Mouse (Mus musculus) frontal cortex, adult 2 months (tissue): ENCODE measurements at regions not wholly inside any gene's neighbourhood (a gene's known extent, or its start where the extent isn't known, plus 50 kb on each side); places are given as distances from the start of the nearest gene placed in this dataset.

ENCODE experiments used
- DNase-seq, 2 experiments: peaks; one replicate each; pipeline ENCODE4 v3.0.0; 2022; ENCODE audit warnings: low spot score in 1 of 2; ENCODE audit errors: extremely low spot score in 1 of 2

DNA sequence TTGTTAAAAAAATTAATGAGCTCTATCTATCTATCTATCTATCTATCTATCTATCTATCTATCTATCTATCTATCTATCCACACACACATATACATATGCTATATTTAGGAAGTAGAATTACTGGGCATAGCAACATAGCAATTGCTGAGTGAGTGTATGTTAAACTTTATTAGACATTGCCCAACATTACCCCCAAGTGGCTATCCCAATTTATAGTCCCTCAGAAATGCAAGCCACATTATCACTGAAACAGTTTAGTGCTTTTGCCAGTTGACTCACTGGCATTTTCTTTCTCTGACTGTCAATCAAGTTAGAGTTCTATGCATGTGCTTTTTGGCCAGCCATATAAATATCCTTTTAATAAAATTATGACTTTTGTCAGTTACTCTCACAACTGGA is 302.3 kb upstream of the Gm21798 start:
- no peak for DNase-seq

DNA sequence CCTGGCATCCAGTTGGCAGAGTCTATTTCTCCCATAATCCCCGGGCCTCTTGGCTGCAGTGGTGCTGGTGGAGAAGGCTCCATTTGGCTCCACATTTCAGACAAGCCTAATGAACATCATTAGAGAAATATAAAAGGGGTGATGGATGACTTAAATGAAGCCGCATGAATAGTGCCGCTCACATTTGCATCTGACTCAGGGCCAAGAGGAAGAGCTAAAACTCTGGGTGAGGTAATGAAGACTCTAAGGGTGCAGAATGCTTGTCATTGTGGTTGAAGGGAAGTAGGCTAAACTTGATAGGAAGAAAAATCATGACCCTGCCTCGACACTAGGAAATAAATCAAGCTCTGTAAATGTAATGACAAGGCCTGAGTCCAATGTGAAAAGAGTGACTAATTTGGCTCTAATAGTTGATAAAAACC is 298.3 kb upstream of the Gm21798 start:
- DNase-seq, result peak in 1 of 2 experiments; percentile 58

DNA sequence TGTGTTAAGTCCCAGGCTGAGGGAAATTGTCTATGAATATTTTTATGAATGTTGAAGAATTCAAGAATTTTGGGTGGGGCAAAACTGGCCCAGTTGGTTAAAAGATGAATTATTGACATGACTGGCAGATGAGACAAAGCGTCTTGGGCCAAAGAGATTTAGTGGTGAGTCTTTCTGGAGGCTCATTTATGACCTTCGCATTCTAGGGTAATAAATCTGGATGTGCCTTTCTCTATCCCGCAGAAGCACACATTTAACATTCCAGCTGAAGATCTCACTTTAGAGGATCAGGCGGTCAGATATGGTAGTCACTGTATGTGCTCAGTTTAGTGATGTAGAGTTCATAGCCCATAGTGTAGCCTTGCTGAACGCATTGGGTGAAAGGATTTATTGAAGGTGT is 296.9 kb upstream of the Gm21798 start:
- DNase-seq, result no peak

DNA sequence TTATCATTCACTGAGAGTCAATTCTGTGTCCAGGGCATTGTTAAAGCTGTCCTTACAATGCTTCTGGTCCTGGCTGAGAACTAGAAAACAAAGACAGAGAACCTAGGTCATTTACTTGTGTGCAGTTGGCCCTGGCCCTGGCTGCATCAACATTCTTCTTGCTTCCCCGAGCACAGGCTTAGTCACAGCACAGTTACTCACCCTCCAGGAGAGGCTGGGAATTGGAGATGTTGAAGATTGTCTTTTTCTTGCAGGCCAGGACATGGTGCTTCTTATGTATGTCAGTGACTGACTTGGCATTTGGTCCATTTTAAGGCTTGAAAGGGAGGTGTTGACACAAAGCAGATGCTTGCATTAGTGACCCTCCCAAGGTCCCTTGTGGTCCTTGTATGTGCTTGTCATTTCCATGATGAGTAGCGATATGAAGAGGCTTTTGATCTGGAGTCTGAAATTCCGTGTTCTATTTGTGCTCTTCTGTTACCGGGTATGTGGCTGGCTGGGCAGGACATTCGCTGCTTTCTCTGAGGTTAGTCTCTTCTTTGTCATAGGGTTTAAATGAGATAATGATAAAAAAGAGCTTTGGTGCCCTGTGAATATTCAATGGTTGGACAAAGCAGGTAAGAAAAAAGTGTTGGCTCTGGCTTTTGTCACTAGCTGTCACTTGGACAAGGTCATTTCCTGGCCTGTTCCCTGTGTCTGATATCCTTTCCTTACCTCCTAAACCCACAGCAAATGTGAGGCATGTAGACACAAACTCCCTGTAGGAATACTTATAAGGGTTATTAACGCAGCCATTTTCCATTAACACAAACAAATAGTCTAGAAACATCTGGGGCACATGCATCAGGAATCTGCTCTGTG is 285.0 kb upstream of the Gm21798 start:
- DNase-seq, result no peak

DNA sequence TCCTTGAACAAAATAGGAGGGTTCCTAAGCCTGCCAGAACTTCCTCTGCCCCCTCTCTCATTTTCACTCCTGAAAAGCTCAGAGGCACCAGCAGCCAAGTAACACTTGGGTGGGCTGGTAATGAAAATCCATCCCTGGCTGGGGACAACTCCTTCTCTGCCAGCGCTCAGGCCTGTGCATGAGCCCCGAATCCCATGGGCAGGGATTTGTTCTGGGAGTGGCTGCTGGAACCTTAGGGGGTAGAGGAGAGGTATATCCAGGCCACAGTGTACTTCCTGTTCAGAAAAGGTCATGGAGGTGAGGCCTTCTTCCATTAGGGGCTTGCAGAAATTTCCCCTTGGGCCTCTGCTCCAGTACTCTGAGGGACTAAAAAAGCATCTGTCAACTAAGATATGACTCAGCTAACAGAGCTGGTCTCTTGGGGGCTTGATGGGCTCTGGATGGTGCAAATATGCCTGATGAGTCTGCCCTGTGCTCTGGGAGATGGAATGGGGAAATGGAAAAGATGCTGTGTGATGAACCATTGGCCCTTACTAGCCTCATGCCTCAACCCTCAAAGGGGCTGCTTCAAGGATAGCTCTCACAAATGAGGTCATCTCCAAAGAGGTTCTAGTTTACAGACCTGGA is 284.2 kb upstream of the Gm21798 start:
- DNase-seq, result no peak

DNA sequence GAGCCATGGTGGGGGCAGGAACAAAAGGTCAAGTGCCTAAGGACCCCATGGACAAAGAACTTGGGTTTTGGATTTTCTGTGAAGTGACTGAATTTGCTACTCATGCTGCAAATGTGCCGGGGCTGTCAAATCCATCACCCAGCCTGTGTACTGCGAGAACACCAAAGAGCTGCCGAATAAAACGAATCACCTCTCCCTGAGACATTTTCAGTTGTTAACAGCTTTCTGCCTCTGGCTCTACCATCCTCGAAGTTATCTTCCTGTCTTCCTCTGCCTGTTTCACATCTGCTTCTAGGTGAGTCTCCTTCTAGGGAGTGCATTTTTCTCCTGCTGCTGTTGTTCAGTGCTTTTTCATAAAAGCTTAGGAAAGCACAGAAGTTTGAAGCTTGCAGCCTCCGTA is 283.3 kb upstream of the Gm21798 start:
- DNase-seq, result no peak

DNA sequence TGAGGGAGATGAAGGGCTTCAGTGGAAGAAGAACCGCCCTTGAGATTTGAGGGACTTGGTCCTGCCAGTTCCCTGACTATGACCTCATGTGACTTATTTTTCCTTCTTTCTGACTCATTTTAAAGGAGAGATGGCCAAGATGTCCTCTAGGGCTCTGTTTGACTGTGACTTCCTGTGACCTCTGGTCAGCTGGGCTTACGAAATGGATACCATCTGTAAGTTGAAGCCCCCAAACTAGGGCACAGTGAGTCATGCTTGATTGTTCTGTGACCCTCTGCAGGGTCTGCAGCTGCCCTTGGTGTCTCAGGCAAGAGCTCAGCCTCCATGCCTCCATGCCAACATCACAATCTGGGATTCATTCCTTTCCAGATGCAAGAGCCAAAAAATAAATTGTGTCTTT is 282.3 kb upstream of the Gm21798 start:
- DNase-seq, result no peak

DNA sequence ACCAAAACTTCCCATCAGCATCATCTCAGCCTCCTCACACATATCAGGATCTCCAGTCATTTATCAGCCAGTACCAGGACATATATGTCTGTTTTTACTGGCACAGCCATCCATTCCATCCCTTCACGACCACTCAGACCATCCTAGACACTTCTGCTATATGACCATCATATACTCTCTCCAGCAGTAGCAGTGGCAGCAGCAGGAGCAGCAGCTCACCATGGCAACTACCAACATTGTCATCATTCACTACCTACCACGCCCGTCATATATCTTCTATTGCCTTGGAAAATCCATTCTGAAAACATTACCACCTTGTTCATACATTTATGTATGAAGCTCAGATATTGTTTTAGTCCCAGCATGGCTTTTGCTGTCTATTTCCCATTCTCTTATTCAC is 276.1 kb upstream of the Gm21798 start:
- DNase-seq, result no peak

DNA sequence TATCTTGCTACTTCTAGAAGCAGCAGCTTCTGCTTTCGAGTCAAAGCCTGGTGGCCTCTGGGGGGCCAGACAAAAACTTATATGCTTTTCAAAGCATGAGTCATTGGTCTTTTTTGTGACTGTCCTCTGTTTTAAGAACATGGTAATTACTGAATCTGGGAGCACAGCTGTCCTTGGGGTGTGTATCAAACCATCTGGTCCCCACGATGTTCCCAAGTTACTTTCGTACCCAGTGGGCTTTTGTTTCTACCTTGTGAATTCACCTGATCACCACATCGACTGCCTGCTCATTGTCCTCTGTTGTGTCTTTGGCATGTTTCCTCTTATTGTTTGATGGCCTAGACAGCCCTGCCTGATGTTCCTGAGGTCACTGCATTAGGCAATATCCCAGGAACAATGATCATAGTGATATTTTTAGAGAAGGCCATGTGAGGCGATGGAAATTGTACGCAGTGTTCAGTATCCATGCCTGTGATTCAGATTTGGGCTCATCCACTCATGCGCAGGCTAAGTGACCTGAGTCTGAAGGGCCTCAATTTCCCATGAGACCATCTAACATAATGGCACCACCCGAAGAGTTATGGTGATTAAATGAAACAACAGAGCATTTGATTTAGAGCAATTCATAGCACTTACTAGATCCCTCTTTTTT is 275.1 kb upstream of the Gm21798 start:
- no peak for DNase-seq

DNA sequence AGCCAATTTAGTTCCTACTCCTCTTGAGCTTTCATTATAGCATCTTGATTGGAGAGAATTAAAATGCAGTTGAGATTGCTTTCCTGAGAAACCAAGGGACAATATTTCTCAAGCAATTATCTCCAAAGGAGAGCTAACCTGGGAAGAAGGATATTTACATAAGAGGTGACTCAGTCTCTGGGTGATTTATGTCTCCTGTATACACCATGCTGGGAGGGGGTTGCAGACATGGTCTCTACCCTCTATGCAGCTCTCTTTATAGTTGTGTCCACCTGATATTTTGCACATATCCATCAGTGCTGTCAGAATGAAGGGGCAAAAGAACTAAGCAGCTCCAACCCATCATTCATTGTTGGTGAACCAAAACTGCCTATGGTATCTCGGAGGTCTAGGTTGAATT is 274.6 kb upstream of the Gm21798 start:
- DNase-seq, result no peak

DNA sequence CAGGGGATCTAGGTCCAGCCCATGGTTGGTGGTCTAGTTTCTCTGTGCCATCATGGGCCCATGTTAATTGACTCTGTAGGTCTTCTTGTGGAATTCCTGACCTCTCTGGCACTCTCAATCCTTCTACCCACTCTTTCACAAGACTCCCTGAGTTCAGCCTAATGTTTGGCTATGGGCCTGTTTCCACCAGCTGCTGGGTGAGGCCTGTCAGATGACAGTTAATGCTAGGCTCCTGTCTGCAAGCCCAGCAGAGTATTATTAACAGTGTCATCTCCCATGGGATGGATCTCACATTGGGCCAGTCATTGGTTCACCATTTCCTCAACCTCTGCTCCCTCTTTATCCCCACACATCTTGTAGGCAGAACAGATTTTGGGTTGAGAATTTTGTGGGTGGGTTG is 271.5 kb upstream of the Gm21798 start:
- no peak for DNase-seq

DNA sequence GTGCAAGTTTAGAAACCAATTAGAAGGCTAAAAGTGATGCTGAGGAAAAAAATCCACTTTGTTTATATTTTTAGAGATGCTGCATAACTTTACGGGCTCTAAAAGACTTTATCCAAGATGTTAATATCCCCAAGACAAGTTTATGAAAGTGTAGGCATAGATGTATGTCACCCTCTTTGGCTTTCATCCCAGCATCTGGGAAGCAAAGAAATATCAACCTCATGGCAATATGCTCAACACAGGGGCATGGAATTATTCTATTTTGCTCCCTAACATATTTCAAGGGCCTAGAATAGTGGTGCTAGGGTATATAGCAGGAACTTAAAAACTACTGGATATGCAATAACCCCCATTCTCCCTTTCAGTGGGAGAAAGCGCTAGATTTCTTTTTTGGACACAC is 260.0 kb upstream of the Gm21798 start:
- peak; percentile 29 to 52 for DNase-seq

DNA sequence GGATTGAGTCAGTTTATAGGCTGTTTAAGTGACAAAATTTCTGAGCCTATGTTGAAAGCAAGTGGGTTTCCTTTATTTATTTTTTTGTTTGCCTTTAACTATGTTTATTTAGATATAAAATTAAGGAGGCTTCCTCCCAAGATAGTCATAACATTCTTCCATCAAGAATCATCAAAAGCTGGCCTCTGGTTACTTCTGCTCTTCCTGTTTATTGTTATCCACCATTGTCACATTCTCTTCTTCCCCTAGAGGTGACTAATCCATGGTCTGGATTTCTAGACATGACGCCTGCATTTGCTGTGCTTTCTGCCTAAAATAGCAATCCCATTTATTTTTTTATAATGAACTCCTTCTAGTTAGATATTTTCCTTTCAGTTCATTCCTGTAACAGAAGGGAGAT is 259.3 kb upstream of the Gm21798 start:
- no peak for DNase-seq

DNA sequence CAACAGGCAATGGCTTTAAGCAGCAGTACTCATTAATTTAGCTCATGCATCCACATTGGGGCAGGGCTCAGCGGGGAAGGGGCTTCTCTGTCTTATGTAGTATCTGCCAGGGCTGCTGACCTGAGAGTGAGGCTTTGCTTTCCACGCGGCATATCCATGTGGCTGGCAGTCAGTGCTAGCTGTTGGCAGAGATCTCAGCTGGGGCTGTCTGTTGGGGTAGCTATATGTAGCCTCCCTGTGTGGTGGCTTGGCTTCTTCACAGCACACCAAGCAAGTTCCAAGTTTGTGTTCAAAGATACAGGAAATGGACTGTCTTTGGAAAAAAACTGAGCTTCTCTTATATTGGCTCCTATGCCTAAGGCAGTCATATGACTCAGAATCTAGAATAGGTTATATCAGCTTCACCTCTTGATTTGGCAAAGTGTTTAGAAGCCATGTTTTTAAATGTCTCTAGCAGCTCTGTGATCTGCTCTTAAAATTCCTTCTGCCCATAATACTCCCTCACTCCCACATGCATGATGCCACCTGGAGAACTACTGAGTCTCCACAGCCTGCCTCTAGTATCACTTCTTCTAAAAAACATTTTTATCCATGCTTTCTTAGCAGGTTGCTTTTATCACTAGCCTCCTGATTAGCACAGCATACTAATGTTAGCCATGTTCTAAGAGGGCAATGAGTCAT is 254.9 kb upstream of the Gm21798 start:
- DNase-seq, result peak; percentile 62 to 80

DNA sequence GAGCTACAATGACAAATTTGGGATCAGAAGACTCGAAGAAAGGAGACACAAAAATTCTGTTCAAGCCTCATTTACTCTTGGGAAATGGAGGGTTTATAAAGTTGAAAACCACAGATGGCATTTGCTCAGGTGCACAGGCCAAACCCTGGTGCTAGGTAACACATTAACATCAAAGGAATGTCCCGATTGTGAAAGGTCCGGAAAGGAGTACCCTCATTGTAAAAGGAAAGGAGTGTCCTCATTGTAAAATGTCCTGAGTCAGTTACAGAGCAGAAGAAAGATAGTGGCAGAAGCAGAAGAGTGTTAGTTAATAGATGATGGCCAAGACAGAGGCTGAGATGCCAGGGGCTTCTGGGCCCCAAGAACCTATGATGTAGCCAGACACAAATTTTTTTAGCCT is 252.8 kb upstream of the Gm21798 start:
- no peak for DNase-seq

DNA sequence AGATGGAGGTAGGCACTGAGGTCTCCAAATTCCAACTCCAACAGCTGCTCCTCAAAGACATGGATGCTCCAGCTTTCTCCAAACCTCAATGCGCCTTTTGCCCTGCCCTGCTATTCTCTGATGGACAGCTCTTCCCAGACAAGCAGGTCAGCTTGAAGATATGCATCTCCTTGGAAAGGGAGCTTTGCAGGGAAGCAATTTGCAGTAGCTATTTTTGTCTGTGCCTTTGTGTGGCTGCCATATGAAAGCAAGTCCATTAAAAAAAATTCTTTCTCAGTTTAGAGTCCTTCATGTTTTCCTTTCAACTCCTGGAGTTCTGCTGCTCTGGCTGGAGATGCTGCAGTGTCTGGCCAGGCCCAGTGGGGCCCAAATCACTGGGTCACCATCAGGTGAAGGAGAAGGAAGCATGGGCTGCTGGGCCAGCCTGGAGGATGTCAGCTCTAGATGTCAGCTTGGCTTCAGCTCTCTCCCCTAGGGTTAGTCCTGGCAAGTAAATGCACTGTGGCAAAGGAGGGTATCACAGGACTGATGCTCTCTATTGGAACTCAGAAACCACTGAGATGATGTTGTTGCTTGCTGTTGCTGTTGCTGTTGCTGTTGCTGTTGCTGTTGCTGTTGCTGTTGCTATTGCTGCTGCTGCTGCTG is 240.5 kb upstream of the Gm21798 start:
- no peak for DNase-seq

DNA sequence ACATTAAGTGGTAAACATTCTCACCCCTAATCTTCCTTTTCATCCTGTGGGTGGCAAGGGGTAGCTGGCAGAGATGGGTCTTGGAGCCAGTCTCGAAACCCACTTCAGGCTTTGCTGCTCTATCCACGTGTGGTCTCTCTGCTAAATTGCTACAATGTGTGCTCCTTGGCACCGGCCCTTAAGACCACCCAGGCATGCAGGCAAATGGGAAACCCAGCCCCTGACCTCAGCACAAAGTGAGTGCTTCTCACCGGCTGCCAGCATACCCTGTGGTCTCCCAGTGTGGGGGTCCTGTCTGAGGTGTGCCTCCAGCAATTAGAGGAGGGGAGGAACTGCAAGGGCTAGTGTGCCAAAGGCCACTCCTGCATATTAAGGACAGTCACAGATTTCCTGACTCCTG is 238.5 kb upstream of the Gm21798 start:
- no peak for DNase-seq

DNA sequence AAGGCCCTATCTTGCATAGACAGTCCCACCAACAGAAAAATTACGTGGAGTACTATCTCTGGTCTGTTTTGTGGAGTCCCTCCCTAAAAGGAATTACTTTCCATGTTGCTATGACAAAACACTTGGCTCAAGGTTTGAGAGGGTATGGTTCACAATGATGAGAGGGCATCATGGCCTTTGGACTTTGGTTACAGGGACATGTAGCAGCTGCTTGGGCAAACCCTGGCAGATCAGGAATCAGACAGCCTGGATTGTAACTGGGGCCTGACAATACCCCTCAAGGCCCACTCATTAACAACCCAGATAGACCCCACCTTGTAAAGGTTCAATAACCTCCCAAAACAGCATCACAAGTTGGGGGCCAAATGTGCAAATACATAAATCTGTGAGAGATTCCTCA is 237.0 kb upstream of the Gm21798 start:
- DNase-seq, result no peak

DNA sequence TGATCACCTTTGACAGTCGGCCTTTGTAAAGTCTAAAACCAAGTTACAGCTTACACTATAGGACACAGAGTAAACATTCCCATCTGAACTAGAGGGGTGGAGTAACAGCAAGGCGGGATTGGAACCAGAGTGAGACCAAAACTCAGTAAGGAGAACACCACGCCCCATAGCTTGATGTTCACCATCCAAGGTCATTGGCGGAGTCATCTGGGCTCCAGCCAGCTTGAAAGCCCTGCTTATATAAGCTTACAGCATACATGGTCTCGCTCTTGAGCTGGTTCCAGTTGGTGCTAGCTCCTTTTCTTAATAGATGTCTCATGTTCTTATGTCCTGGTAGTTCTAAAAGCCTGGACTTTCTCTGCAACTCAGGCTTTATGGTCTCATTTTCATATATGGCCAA is 236.4 kb upstream of the Gm21798 start:
- no peak for DNase-seq

DNA sequence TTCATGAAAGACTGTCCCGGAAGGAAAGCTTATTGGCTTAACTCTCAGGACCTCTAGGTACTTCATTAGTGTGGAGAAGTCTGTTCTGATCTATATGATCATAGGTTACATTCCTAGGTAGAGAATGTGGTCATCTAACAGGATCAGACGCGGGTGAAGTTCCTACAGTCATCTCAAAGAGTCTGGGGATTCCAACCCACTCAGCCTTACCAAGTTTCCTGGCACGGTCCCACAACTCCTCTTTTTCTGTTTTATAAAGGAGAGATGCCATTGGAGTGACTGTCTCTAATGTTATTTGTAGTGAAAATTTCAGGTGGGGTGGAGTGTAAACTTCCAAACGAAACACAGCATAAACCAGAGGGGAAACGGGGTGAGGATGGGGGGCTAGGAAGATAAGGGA is 233.4 kb upstream of the Gm21798 start:
- no peak for DNase-seq

DNA sequence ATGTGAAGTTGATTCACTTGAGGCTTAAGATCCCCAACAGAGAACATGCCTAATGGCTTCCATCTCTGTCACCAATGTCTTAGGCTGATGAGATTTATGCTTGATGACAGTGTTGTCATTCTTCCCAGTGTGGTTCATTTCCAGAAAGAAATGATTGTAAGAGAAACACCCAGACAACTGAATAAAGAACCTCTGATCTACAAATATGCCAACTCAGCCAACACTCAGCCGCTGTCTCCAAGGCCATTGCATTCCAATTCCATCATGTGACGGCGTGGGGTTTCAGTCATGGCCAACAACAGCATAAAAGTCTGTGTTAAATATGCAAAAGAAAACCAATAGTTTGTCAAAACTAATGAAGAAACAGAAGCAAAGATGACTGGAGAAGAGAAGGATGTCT is 230.7 kb upstream of the Gm21798 start:
- DNase-seq, result no peak
